Mouse (Mus musculus) MEL (cell line): ENCODE measurements around the gene Hoxc9. TPM values are rescaled to one million over a fixed set of nuclear protein-coding genes. Genes with fewer than 3 reads are reported as not detected.
A peak's percentile ranks its signal among the peaks of the same experiment; 100 is the strongest.

ENCODE experiments used
- DNase-seq: peaks from one replicate; pipeline ENCODE4 v3.0.0; 2011; ENCODE audit warnings: low read depth, low spot score
- H3K27ac ChIP-seq: 2 replicates; pipeline ENCODE4 v1.5.1; 2012; ENCODE audit warnings: low read depth, mild to moderate bottlenecking, control low read depth, low read length, moderate library complexity; ENCODE audit not compliant: control insufficient read depth
- H3K27me3 ChIP-seq, 2 experiments: fragments of 150-350 bp in 1 of 2; sonication (generic) in 1 of 2; 2 replicates each; pipeline ENCODE4 v1.6.1; 2012; ENCODE audit warnings: low read length in 2 of 2, mild to moderate bottlenecking in 2 of 2, improper control_type of control experiment in 1 of 2, moderate library complexity in 1 of 2; ENCODE audit not compliant: insufficient read depth in 2 of 2, control insufficient read depth in 1 of 2
- H3K36me3 ChIP-seq, 2 experiments: 2 replicates each; pipeline ENCODE4 v1.6.1; 2012 to 2014; ENCODE audit warnings: low read length in 2 of 2, improper control_type of control experiment in 1 of 2, inconsistent platforms in 1 of 2, mild to moderate bottlenecking in 1 of 2; ENCODE audit not compliant: insufficient read depth in 2 of 2, control insufficient read depth in 1 of 2
- H3K4me1 ChIP-seq, 2 experiments: fragments of 150-350 bp in 1 of 2; sonication (generic) in 1 of 2; 2 replicates each; pipeline ENCODE4 v1.6.1; 2012; ENCODE audit warnings: low read length in 2 of 2, improper control_type of control experiment in 1 of 2, mild to moderate bottlenecking in 1 of 2; ENCODE audit not compliant: insufficient read depth in 2 of 2, control insufficient read depth in 1 of 2
- H3K4me3 ChIP-seq, 2 experiments: fragments of 150-350 bp in 1 of 2; sonication (generic) in 1 of 2; 2 replicates each; pipeline ENCODE4 v1.5.1; 2012; ENCODE audit warnings: low read depth in 2 of 2, low read length in 2 of 2, mild to moderate bottlenecking in 2 of 2, moderate library complexity in 2 of 2, control low read depth in 1 of 2, improper control_type of control experiment in 1 of 2; ENCODE audit not compliant: control insufficient read depth in 1 of 2, insufficient read depth in 1 of 2
- H3K79me2 ChIP-seq: 2 replicates; pipeline ENCODE4 v1.6.1; 2012; ENCODE audit warnings: mild to moderate bottlenecking, low read length, moderate library complexity; ENCODE audit not compliant: control insufficient read depth, poor library complexity, insufficient read depth
- H3K9ac ChIP-seq: 2 replicates; pipeline ENCODE4 v1.6.1; 2012; ENCODE audit warnings: low read depth, mild to moderate bottlenecking, control low read depth, low read length, moderate library complexity; ENCODE audit not compliant: control insufficient read depth, poor library complexity, severe bottlenecking
- H3K9me3 ChIP-seq: fragments of 150-350 bp; sonication (generic); replicated peaks from 2 replicates; pipeline ENCODE4 v1.6.1; 2012; ENCODE audit warnings: mild to moderate bottlenecking, low read length, improper control_type of control experiment, moderate library complexity; ENCODE audit not compliant: insufficient read depth
- BHLHE40 ChIP-seq: IDR thresholded peaks from 2 replicates; pipeline ENCODE4 v1.6.1; 2012; ENCODE audit warnings: low read depth, mild to moderate bottlenecking, inconsistent platforms, low read length, improper control_type of control experiment, borderline replicate concordance
- CTCF ChIP-seq, 3 experiments: IDR thresholded peaks in 2 of 3; conservative IDR thresholded peaks in 1 of 3; 2 replicates each; pipeline ENCODE4 v1.5.1; 2011 to 2012; ENCODE audit warnings: low read length in 3 of 3, low read depth in 2 of 3, mild to moderate bottlenecking in 2 of 3, improper control_type of control experiment in 1 of 3, inconsistent platforms in 1 of 3, mixed read lengths in 1 of 3, moderate library complexity in 1 of 3; ENCODE audit not compliant: control insufficient read depth in 1 of 3, insufficient read depth in 1 of 3, poor library complexity in 1 of 3, severe bottlenecking in 1 of 3
- E2F4 ChIP-seq: IDR thresholded peaks from 2 replicates; pipeline ENCODE4 v1.6.1; 2011; ENCODE audit warnings: low read depth, low read length, improper control_type of control experiment, borderline replicate concordance
- ELF1 ChIP-seq: IDR thresholded peaks from 2 replicates; pipeline ENCODE4 v1.6.1; 2014; ENCODE audit warnings: low read depth, mild to moderate bottlenecking, inconsistent platforms, low read length, improper control_type of control experiment, moderate library complexity
- EP300 ChIP-seq, 2 experiments: IDR thresholded peaks; 2 replicates each; pipeline ENCODE4 v1.6.1; 2011; ENCODE audit warnings: improper control_type of control experiment in 2 of 2, low read length in 2 of 2, low read depth in 1 of 2, mild to moderate bottlenecking in 1 of 2
- GABPA ChIP-seq: IDR thresholded peaks from 2 replicates; pipeline ENCODE4 v1.6.1; 2012; ENCODE audit warnings: low read depth, mild to moderate bottlenecking, inconsistent platforms, low read length, improper control_type of control experiment, moderate library complexity
- HCFC1 ChIP-seq: IDR thresholded peaks from 2 replicates; pipeline ENCODE4 v1.6.1; 2012; ENCODE audit warnings: low read depth, mild to moderate bottlenecking, inconsistent platforms, low read length, improper control_type of control experiment, moderate library complexity
- MAX ChIP-seq: IDR thresholded peaks from 2 replicates; pipeline ENCODE4 v1.6.1; 2011; ENCODE audit warnings: low read length, improper control_type of control experiment
- MAZ ChIP-seq: IDR thresholded peaks from 2 replicates; pipeline ENCODE4 v1.6.1; 2012; ENCODE audit warnings: low read depth, mild to moderate bottlenecking, inconsistent platforms, low read length, improper control_type of control experiment
- MEF2A ChIP-seq: IDR thresholded peaks from 2 replicates; pipeline ENCODE4 v1.6.1; 2014; ENCODE audit warnings: low read depth, mild to moderate bottlenecking, inconsistent platforms, low read length, improper control_type of control experiment; ENCODE audit not compliant: poor library complexity, insufficient replicate concordance, severe bottlenecking; ENCODE audit errors: extremely low read depth
- MXI1 ChIP-seq: IDR thresholded peaks from 2 replicates; pipeline ENCODE4 v1.6.1; 2011; ENCODE audit warnings: mild to moderate bottlenecking, low read depth, low read length, improper control_type of control experiment
- NRF1 ChIP-seq: IDR thresholded peaks from 2 replicates; pipeline ENCODE4 v1.6.1; 2014; ENCODE audit warnings: low read depth, mild to moderate bottlenecking, inconsistent platforms, low read length, improper control_type of control experiment, moderate library complexity; ENCODE audit not compliant: poor library complexity, insufficient read depth, severe bottlenecking
- POLR2AphosphoS5 ChIP-seq: IDR thresholded peaks from 2 replicates; pipeline ENCODE4 v1.6.1; 2012; ENCODE audit warnings: low read depth, borderline replicate concordance, mild to moderate bottlenecking, inconsistent platforms, low read length, moderate library complexity, mixed read lengths
- RAD21 ChIP-seq: IDR thresholded peaks from 2 replicates; pipeline ENCODE4 v1.6.1; 2011; ENCODE audit warnings: mild to moderate bottlenecking, low read depth, low read length, improper control_type of control experiment
- RCOR1 ChIP-seq: IDR thresholded peaks from 2 replicates; pipeline ENCODE4 v1.6.1; 2012; ENCODE audit warnings: low read depth, mild to moderate bottlenecking, inconsistent platforms, low read length, improper control_type of control experiment
- SIN3A ChIP-seq: IDR thresholded peaks from 2 replicates; pipeline ENCODE4 v1.6.1; 2012; ENCODE audit warnings: low read length, improper control_type of control experiment, inconsistent platforms
- SMC3 ChIP-seq: IDR thresholded peaks from 2 replicates; pipeline ENCODE4 v1.6.1; 2011; ENCODE audit warnings: low read depth, low read length, improper control_type of control experiment
- USF1 ChIP-seq: IDR thresholded peaks from 2 replicates; pipeline ENCODE4 v1.6.1; 2014; ENCODE audit warnings: low read depth, mild to moderate bottlenecking, inconsistent platforms, low read length, improper control_type of control experiment, moderate library complexity
- USF2 ChIP-seq, 2 experiments: IDR thresholded peaks; 2 replicates each; pipeline ENCODE4 v1.6.1; 2011 to 2012; ENCODE audit warnings: improper control_type of control experiment in 2 of 2, low read length in 2 of 2, borderline replicate concordance in 1 of 2, inconsistent platforms in 1 of 2, low read depth in 1 of 2, mild to moderate bottlenecking in 1 of 2; ENCODE audit not compliant: insufficient read depth in 1 of 2
- ZC3H11A ChIP-seq: IDR thresholded peaks from 2 replicates; pipeline ENCODE4 v1.6.1; 2012; ENCODE audit warnings: low read depth, mild to moderate bottlenecking, inconsistent platforms, low read length, improper control_type of control experiment
- ZNF384 ChIP-seq: IDR thresholded peaks from 2 replicates; pipeline ENCODE4 v1.6.1; 2012; ENCODE audit warnings: low read depth, mild to moderate bottlenecking, inconsistent platforms, low read length, improper control_type of control experiment
- polyA plus RNA-seq, 2 experiments: library from polyadenylated mRNA; stranded (reverse) in 1 of 2; unstranded in 1 of 2; fragments of >175 nt in 1 of 2; fragments of >200 nt in 1 of 2; gene quantifications; 2 replicates each; pipeline versions ENCODE4 v1.2.1 to v1.2.4; 2012; ENCODE audit warnings: low replicate concordance in 2 of 2, low read depth in 1 of 2; ENCODE audit not compliant: insufficient read length in 2 of 2, insufficient read depth in 1 of 2, missing spikeins in 1 of 2
- total RNA-seq: library from RNA; depleted of rRNA; stranded (reverse); fragments of 300-350 nt; gene quantifications from 2 replicates; pipeline ENCODE4 v1.2.3, GENCODE M21; 2012

Hoxc9 gene
- total and polyA plus RNA-seq, 3 experiments, result 4.1 to 400 (median 9.5) TPM

DNA sequence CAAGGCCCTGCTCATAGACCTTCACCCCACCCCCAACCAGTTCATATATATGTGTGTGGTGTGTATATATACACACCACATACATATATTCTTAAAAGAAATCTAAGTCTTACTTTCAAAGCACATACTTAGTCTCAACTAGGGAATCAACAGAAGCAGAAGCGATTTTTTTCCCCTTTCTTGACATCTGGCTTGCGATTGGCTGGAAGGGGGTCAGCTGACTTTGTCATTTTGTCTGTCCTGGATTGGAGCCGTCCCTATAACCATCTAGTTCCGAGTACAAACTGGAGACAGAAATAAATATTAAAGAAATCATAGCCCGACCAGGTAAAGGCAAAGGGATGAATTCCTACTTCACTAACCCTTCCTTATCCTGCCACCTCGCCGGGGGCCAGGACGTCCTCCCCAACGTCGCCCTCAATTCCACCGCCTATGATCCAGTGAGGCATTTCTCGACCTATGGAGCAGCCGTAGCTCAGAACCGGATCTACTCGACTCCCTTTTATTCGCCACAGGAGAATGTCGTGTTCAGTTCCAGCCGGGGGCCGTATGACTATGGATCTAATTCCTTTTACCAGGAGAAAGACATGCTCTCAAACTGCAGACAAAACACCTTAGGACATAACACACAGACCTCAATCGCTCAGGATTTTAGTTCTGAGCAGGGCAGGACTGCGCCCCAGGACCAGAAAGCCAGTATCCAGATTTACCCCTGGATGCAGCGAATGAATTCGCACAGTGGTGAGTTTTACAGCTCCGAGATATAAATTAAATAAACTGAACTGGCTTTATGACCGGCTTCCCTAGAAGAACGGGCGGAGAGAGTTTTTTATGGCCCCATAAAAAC lies 33.2 kb downstream of the Hoxc9 start:
- Histone ChIP-seq H3K4me1 (peaks cover 9 to 18% of the 10 kb centered on the region in 2 experiments; a peak in 3 of 4 replicates), H3K27me3 (no peaks in the 10 kb centered on the region), H3K27ac (no peak overlapping the region), H3K9me3 (no peaks in the 10 kb centered on the region), H3K4me3 (no peak overlapping the region), H3K9ac (no peak overlapping the region), H3K36me3 (peaks cover 0 to 14% of the 10 kb centered on the region in 2 experiments; a peak in 2 of 4 replicates), H3K79me2 (peaks cover 10% of the 10 kb centered on the region)
- TF ChIP-seq GABPA (no peak), SIN3A (no peak), ZC3H11A (no peak), MAZ (no peak), POLR2AphosphoS5 (no peak), USF1 (peak; percentile 88), ZNF384 (peak; percentile 41; the same call in 1 of the 2 replicates), USF2 (IDR thresholded peaks at IDR 0.05; ENCODE audit: borderline replicate concordance in 1 of 2, insufficient read depth in 1 of 2, low read depth in 1 of 2, low read length in 2 of 2) (peak in 1 of 2 experiments; percentile 52; a peak in 1 of 4 replicates), BHLHE40 (no peak), CTCF (IDR thresholded peaks at IDR 0.05 in 2 of 3, conservative IDR thresholded peaks at IDR 0.05 in 1 of 3; ENCODE audit: control insufficient read depth in 1 of 3, insufficient read depth in 1 of 3, low read depth in 2 of 3, low read length in 3 of 3, poor library complexity in 1 of 3, severe bottlenecking in 1 of 3) (no peak), EP300 (IDR thresholded peaks at IDR 0.05; ENCODE audit: low read depth in 1 of 2, low read length in 2 of 2) (no peak)
- DNase-seq, result peak; percentile 40

DNA sequence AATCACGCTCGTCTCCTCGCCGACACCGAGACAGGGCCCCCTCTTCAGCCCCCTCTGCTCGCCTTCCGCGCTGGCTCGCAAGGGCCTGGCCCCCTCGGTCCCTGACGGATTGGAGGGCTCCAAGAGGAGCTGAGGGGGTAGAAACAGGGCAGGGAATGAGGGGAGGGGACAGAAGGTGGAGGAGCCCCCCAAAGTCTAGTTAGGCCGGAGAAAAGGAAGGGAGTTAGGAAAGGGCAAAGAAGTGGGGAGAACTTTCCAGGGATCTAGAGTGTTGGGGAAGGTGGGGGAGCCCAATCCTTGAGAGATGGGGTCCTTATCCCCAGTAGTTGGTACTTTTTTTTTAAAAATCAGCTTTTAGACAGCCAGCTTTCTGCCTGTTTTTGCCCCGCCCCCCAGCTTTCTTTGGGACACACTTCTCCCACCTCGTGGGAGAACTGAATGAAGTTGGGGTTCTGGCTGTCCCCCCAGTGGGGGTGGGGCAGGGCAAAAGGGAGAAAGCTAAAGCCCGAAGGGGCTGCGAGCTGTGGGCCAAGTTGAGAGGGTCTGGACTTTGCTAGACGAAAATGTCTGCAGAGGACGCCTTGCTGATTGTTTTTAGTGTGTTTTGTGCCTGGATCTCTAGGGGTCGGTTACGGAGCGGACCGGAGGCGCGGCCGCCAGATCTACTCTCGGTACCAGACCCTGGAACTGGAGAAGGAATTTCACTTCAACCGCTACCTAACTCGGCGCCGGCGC lies 34.0 kb downstream of the Hoxc9 start:
- Histone ChIP-seq H3K4me1 (peaks cover 9 to 18% of the 10 kb centered on the region in 2 experiments; a peak in 3 of 4 replicates), H3K4me3 (peak overlapping the region; percentile 50 to 62), H3K27me3 (no peaks in the 10 kb centered on the region), H3K9ac (peak overlapping the region; percentile 91), H3K79me2 (peaks cover 10% of the 10 kb centered on the region), H3K27ac (peak overlapping the region; percentile 59), H3K9me3 (no peaks in the 10 kb centered on the region), H3K36me3 (peaks cover 0 to 14% of the 10 kb centered on the region in 2 experiments; a peak in 2 of 4 replicates)
- no peak for DNase-seq
- TF ChIP-seq MAX (no peak), E2F4 (no peak), SIN3A (no peak), GABPA (no peak), HCFC1 (no peak), MAZ (no peak), ZNF384 (no peak), NRF1 (no peak), MXI1 (no peak), MEF2A (no peak), ELF1 (no peak), SMC3 (no peak), USF1 (no peak), RCOR1 (no peak), RAD21 (no peak)
